Mouse (Mus musculus): ENCODE data around the gene Glipr2. TPM values are rescaled to one million over a fixed set of nuclear protein-coding genes. Genes with fewer than 3 reads are reported as not detected.

Gene Glipr2
- 13.7 and 19.8 TPM in 2 replicates for polyA plus RNA-seq (2012; rRNA removed)

- TF ChIP-seq POLR2A (IDR thresholded peaks at IDR 0.05; ENCODE audit: low read depth, low read length) (peak; percentile 10; the same call in 1 of the 2 replicates), CTCF (IDR thresholded peaks at IDR 0.05; ENCODE audit: extremely low read depth, insufficient read depth, insufficient read length, insufficient replicate concordance) (peak; percentile 82)
- Histone ChIP-seq H3K27ac (ENCODE audit: insufficient read depth, low read length) (peak within 1 kb of the TSS; percentile 46), H3K4me3 (ENCODE audit: extremely low read depth, insufficient read depth, insufficient read length) (peak within 1 kb of the TSS; percentile 82), H3K27me3 (ENCODE audit: control insufficient read depth, insufficient read depth, low read length) (no peaks in the 10 kb centered on the region), H3K4me1 (ENCODE audit: control insufficient read depth, insufficient read depth, insufficient read length) (peaks cover 20% of the 10 kb centered on the region), H3K36me3 (ENCODE audit: control insufficient read depth, insufficient read depth, low read length) (no peaks in the 10 kb centered on the region)
- DNase-seq (ENCODE audit: low read depth in 1 of 2, low spot score in 2 of 2): peak; percentile 57 to 79
- WGBS: under 1% methylated on average over 45 of the region's 45 CpGs
Observed at GRCm38 (mm10) chr4:43957292-43957845, at the start of gene Glipr2. Glipr2 (plus strand) TSS chr4:43957401.

GRCm38 (mm10) chr4:43918221-43918620 is 39.0 kb upstream of the Glipr2 start:
- DNase-seq (ENCODE audit: low read depth in 1 of 2, low spot score in 2 of 2): no peak
- H3K4me3 ChIP-seq (ENCODE audit: extremely low read depth, insufficient read depth, insufficient read length): no peak overlapping the region
- H3K27ac ChIP-seq (ENCODE audit: insufficient read depth, low read length): no peak overlapping the region
- H3K27me3 ChIP-seq (ENCODE audit: control insufficient read depth, insufficient read depth, low read length): no peaks in the 10 kb centered on the region
- H3K36me3 ChIP-seq (ENCODE audit: control insufficient read depth, insufficient read depth, low read length): no peaks in the 10 kb centered on the region
- WGBS: 97% methylated on average over 5 of the region's 5 CpGs
- TF ChIP-seq CTCF (IDR thresholded peaks at IDR 0.05; ENCODE audit: extremely low read depth, insufficient read depth, insufficient read length, insufficient replicate concordance) (no peak), POLR2A (IDR thresholded peaks at IDR 0.05; ENCODE audit: low read depth, low read length) (no peak)
- no peaks in the 10 kb centered on the region for H3K4me1 ChIP-seq (ENCODE audit: control insufficient read depth, insufficient read depth, insufficient read length)

GRCm38 (mm10) chr4:43920602-43921001 is 36.6 kb upstream of the Glipr2 start:
- H3K36me3 ChIP-seq (ENCODE audit: control insufficient read depth, insufficient read depth, low read length): no peaks in the 10 kb centered on the region
- no peaks in the 10 kb centered on the region for H3K4me1 ChIP-seq (ENCODE audit: control insufficient read depth, insufficient read depth, insufficient read length)
- WGBS: 92% methylated on average over 1 of the region's 1 CpGs
- no peak overlapping the region for H3K27ac ChIP-seq (ENCODE audit: insufficient read depth, low read length)
- no peak for DNase-seq (ENCODE audit: low read depth in 1 of 2, low spot score in 2 of 2)
- TF ChIP-seq POLR2A (IDR thresholded peaks at IDR 0.05; ENCODE audit: low read depth, low read length) (no peak), CTCF (IDR thresholded peaks at IDR 0.05; ENCODE audit: extremely low read depth, insufficient read depth, insufficient read length, insufficient replicate concordance) (no peak)
- H3K4me3 ChIP-seq (ENCODE audit: extremely low read depth, insufficient read depth, insufficient read length): no peak overlapping the region
- no peaks in the 10 kb centered on the region for H3K27me3 ChIP-seq (ENCODE audit: control insufficient read depth, insufficient read depth, low read length)

GRCm38 (mm10) chr4:43925125-43925524 is 32.1 kb upstream of the Glipr2 start:
- no peaks in the 10 kb centered on the region for H3K27me3 ChIP-seq (ENCODE audit: control insufficient read depth, insufficient read depth, low read length)
- 80% methylated on average over 6 of the region's 6 CpGs for WGBS
- TF ChIP-seq CTCF (IDR thresholded peaks at IDR 0.05; ENCODE audit: extremely low read depth, insufficient read depth, insufficient read length, insufficient replicate concordance): no peak
- TF ChIP-seq POLR2A (IDR thresholded peaks at IDR 0.05; ENCODE audit: low read depth, low read length): no peak

GRCm38 (mm10) chr4:43925779-43926178 is 31.4 kb upstream of the Glipr2 start:
- no peak overlapping the region for H3K4me3 ChIP-seq (ENCODE audit: extremely low read depth, insufficient read depth, insufficient read length)
- no peak overlapping the region for H3K27ac ChIP-seq (ENCODE audit: insufficient read depth, low read length)
- H3K4me1 ChIP-seq (ENCODE audit: control insufficient read depth, insufficient read depth, insufficient read length): no peaks in the 10 kb centered on the region
- no peaks in the 10 kb centered on the region for H3K36me3 ChIP-seq (ENCODE audit: control insufficient read depth, insufficient read depth, low read length)
- peak; percentile 38 to 75 for DNase-seq (ENCODE audit: low read depth in 1 of 2, low spot score in 2 of 2)
- under 1% methylated on average over 3 of the region's 3 CpGs for WGBS
- H3K27me3 ChIP-seq (ENCODE audit: control insufficient read depth, insufficient read depth, low read length): no peaks in the 10 kb centered on the region
- TF ChIP-seq CTCF (IDR thresholded peaks at IDR 0.05; ENCODE audit: extremely low read depth, insufficient read depth, insufficient read length, insufficient replicate concordance) (peak; percentile 86; the same call in 1 of the 2 replicates), POLR2A (IDR thresholded peaks at IDR 0.05; ENCODE audit: low read depth, low read length) (no peak)

More at GRCm38 (mm10) chr4:43925125-43925524, 32.1 kb upstream of the Glipr2 start:
- Histone ChIP-seq H3K4me1 (ENCODE audit: control insufficient read depth, insufficient read depth, insufficient read length) (no peaks in the 10 kb centered on the region), H3K4me3 (ENCODE audit: extremely low read depth, insufficient read depth, insufficient read length) (no peak overlapping the region), H3K36me3 (ENCODE audit: control insufficient read depth, insufficient read depth, low read length) (no peaks in the 10 kb centered on the region), H3K27ac (ENCODE audit: insufficient read depth, low read length) (no peak overlapping the region)
- no peak for DNase-seq (ENCODE audit: low read depth in 1 of 2, low spot score in 2 of 2)

- H3K27ac ChIP-seq (ENCODE audit: insufficient read depth, low read length): no peak overlapping the region
- TF ChIP-seq POLR2A (IDR thresholded peaks at IDR 0.05; ENCODE audit: low read depth, low read length): no peak
- no peak for TF ChIP-seq CTCF (IDR thresholded peaks at IDR 0.05; ENCODE audit: extremely low read depth, insufficient read depth, insufficient read length, insufficient replicate concordance)
- 96% methylated on average over 3 of the region's 3 CpGs for WGBS
- no peaks in the 10 kb centered on the region for H3K36me3 ChIP-seq (ENCODE audit: control insufficient read depth, insufficient read depth, low read length)
- H3K4me3 ChIP-seq (ENCODE audit: extremely low read depth, insufficient read depth, insufficient read length): no peak overlapping the region
- no peaks in the 10 kb centered on the region for H3K4me1 ChIP-seq (ENCODE audit: control insufficient read depth, insufficient read depth, insufficient read length)
- H3K27me3 ChIP-seq (ENCODE audit: control insufficient read depth, insufficient read depth, low read length): no peaks in the 10 kb centered on the region
- peak in 1 of 2 experiments; percentile 11 for DNase-seq (ENCODE audit: low read depth in 1 of 2, low spot score in 2 of 2)
Observed at GRCm38 (mm10) chr4:43927826-43928225, 29.4 kb upstream of the Glipr2 start.

- WGBS: 56% methylated on average over 4 of the region's 4 CpGs
- TF ChIP-seq POLR2A (IDR thresholded peaks at IDR 0.05; ENCODE audit: low read depth, low read length): no peak
- no peak for TF ChIP-seq CTCF (IDR thresholded peaks at IDR 0.05; ENCODE audit: extremely low read depth, insufficient read depth, insufficient read length, insufficient replicate concordance)
- no peak for DNase-seq (ENCODE audit: low read depth in 1 of 2, low spot score in 2 of 2)
- no peaks in the 10 kb centered on the region for H3K36me3 ChIP-seq (ENCODE audit: control insufficient read depth, insufficient read depth, low read length)
- H3K27ac ChIP-seq (ENCODE audit: insufficient read depth, low read length): no peak overlapping the region
- peaks cover 7% of the 10 kb centered on the region; the same call in 1 of the 2 replicates for H3K4me1 ChIP-seq (ENCODE audit: control insufficient read depth, insufficient read depth, insufficient read length)
- no peak overlapping the region for H3K4me3 ChIP-seq (ENCODE audit: extremely low read depth, insufficient read depth, insufficient read length)
- no peaks in the 10 kb centered on the region for H3K27me3 ChIP-seq (ENCODE audit: control insufficient read depth, insufficient read depth, low read length)
Observed at GRCm38 (mm10) chr4:43931877-43932276, 25.3 kb upstream of the Glipr2 start.
